Mouse (Mus musculus) T-helper 17 cell (primary cell): Measurements from ENCODE around the gene Dao.

ENCODE experiments used
- in situ Hi-C, 2 experiments: fragments of 300-600 bp; cut with MboI, MseI; formaldehyde crosslinking; loops; 1 replicate in 1 of 2; 2 replicates in 1 of 2; pipeline ENCODE4 v1.15.1; 2025; ENCODE audit warnings: high pct_unique_total_duplicates in 2 of 2

Dao gene

GRCm38 (mm10) chr5:114024390-114024789 lies 20.9 kb downstream of the Dao start:
- in situ Hi-C loops: no loop called here

DNA sequence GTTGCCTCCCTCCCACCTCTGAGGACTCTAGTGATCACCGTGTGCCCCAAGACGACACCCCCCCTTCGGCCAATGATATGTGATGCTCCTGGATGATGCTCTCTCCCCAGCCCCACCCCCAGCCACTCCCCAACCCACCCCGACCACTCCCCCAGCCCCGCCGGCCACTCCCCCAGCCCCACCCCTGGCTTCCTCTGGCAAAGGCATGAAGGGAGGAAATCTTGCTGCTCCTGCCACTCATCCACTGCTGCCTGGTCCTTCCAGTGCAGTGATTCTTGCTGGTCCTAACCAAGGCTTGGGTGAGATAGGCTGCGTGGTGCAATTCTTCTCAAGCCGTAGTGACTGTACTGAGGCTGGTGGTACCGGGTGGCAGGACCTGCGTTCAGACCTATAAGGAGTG lies 21.4 kb downstream of the Dao start:
- in situ Hi-C loops: no loop called here

DNA sequence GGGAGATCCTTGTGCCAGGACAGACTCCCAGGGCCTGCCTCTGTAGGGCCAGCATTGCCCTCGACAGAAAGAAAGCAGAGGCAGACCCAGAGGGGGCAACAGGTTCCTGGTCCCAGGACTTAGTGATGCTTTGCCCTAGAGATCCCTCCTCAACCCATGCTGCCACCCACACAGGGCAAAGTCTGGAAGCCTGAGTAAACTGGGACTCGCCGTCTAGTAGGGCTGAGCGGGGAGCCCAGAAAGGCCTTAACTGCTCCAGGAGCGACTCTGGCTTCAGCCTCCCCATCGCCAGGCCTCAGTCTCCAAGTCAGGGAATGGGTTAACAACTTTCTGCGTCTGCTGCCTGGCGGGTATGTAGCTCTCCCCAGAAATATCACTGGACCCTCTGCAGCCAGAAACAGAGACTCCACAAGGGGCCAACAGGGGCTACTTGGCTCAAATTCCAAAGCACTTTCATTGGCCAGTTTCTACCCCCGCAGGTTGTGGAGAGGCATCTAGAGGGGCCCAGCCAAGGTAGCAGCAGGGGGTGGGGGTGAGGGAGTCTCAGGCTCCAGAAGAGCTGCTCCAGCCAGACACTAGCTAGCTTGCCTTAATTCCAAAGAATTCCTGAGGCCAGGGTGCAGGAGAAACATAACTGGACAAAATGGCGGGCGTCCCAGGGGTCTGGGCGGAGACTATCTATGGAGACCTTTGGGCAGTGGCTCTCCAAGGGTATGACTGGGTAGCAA lies 23.9 kb downstream of the Dao start:
- in situ Hi-C loops: no loop called here

GRCm38 (mm10) chr5:114028111-114028510 lies 24.6 kb downstream of the Dao start:
- in situ Hi-C loops: no loop called here

DNA sequence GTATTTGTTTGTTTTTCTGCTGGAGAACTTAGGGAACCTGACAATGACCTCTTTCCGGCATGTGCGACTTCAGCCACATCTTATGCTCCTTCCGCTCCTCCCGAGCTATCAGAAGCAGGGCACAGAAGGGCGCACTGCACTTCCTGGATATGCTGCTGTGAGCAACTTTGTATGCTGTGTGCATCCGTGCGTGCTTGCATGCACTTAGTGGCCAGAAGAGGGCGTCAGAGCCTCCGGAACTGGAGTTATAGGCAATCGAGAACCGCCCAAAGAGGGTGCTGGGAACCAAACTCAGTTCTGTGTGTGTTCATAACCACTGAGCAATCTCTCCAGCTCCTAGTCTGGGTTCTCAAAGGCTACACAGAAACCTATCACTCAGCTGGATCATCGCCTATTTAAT lies 27.1 kb downstream of the Dao start:
- in situ Hi-C loops: loop anchor here in 1 of 2 experiments (5.0 kb wide), 1 partner anchor 63 kb away; no protein-coding TSS in a partner anchor

- in situ Hi-C loops: loop anchor here in 1 of 2 experiments (5.0 kb wide), 1 partner anchor 65 kb away; no protein-coding TSS in a partner anchor
Measured at GRCm38 (mm10) chr5:114032161-114032763, 28.8 kb downstream of the Dao start.

GRCm38 (mm10) chr5:114034393-114034792 lies 30.9 kb downstream of the Dao start:
- in situ Hi-C loops: loop anchor here in 1 of 2 experiments (5.0 kb wide), 1 partner anchor 67 kb away; no protein-coding TSS in a partner anchor

GRCm38 (mm10) chr5:114035111-114035510 lies 31.6 kb downstream of the Dao start:
- in situ Hi-C loops: no loop called here

DNA sequence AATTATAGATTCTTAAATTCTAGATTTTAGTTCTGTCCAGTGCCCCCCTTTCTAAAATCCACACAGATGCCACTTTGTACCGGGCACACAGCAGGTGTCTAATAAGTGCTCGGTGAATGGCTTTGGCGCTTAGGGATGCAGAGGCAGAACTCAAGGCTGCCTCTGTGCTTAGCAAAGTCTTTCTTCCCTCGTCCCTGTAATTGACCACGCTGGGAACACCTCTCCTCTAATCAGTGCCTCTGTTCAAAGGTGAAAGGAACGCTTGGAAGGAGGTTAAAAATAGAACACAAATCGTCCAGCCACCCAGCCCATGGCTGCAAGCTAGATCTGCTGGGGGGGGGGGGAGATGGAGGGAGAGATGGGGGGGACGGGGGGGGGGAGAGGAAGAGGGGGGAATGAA lies 37.0 kb downstream of the Dao start:
- in situ Hi-C loops: no loop called here

GRCm38 (mm10) chr5:114040911-114041310 lies 37.4 kb downstream of the Dao start:
- in situ Hi-C loops: no loop called here

DNA sequence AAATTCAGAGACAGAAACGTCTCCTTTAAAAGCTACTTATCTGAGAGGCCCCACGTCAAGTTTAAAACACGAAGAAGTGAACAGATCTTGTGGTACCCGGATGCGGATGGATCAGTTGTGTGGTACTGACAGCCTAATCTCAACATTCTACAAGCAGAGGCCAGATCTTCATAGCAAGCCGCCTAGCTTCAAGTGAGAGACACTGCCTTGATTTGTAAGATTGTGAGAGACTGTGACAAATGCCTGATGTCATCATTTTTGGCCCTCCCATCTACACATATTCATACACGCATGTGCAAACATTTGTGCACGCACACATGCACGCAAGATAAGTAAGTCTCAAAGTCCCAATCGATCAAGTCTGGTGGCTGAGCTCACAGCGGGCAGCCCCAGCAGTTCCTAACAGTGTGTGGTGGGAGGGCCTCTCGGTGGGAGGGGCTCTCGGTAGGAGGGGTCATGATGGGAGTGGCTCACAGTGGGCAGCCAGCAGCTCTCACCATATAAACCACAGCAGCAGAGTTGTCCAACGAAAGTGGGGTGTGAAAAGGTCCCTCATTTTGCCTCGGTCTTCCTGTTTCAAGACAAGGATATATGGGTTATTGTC lies 37.9 kb downstream of the Dao start:
- in situ Hi-C loops: no loop called here

GRCm38 (mm10) chr5:114043800-114044199 lies 40.3 kb downstream of the Dao start:
- in situ Hi-C loops: no loop called here

GRCm38 (mm10) chr5:114045134-114045533 lies 41.6 kb downstream of the Dao start:
- in situ Hi-C loops: loop anchor here (5.0 kb wide), 1 partner anchor 93 kb away; no protein-coding TSS in a partner anchor

- in situ Hi-C loops: loop anchor here (5.0 kb wide), 1 partner anchor 94 kb away; no protein-coding TSS in a partner anchor
Measured at GRCm38 (mm10) chr5:114046151-114046550, 42.6 kb downstream of the Dao start.

DNA sequence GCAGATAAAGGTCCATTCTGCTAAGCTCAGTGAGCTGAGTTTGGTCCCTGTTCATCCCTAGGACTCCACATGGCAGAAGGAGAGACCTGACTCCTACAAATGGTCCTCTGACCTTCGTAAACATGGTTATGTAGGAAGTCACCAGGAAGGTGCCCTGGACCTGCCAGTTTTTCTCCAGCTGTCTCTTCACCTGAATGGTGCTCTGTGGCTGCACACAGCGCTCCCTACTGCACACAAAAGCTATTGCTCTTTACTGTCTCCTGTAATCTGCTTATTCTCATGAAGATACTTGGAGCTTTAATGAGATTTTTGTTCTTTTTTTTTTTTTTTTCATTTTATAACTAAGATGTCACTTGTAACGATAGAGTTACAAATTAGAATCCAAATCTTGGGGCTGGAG lies 43.1 kb downstream of the Dao start:
- in situ Hi-C loops: loop anchor here (5.0 kb wide), 1 partner anchor 94 kb away; no protein-coding TSS in a partner anchor

DNA sequence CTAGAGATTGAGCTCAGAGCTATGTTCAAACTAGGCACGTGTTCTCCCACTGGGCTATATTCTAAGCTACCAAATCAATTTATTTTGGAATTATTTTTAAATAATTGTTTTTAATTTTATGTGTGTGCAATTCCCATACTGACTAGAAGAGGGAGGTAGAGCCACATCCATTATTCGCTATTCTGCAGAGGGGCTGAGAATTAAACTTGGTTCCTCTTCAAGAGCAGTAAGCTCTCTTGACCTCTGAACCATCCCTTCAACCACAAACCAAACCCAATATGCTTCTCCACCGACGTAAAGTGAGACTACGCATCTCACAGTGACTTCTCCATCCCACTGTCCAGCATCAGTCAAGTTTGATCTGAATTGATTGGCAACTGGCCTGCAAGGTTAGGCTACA lies 43.7 kb downstream of the Dao start:
- in situ Hi-C loops: loop anchor here (5.0 kb wide), 1 partner anchor 95 kb away; no protein-coding TSS in a partner anchor

DNA sequence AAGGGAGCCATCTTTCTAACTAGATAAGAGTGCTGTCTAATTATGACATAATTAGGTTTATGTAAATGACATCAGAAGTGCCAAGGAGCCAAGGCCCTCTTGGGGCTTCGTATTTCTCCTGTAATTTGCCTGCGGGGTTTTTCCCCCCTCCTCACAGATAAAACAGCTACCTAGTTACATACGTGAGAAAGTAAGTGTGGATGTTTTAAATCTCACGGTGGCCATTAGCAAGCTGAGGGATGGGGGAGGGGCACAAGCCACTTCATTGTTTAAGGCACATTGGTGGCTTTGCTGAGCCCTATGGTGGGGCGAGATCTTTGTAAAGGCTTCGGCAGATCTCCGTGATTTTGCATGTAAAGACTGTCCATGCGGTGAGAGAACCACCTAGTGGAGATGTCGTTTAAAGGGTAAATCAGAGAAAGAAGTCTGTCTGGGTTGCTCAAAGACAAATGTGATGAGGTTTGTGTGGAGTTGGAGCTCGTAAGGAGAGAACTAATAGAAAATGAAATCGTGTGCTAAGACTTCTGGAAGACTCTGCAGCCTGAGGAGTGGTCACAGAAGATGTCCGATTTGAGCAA lies 45.3 kb downstream of the Dao start:
- in situ Hi-C loops: loop anchor here (5.0 kb wide), 1 partner anchor 97 kb away; no protein-coding TSS in a partner anchor

GRCm38 (mm10) chr5:114052246-114052761 lies 48.8 kb downstream of the Dao start:
- in situ Hi-C loops: no loop called here

DNA sequence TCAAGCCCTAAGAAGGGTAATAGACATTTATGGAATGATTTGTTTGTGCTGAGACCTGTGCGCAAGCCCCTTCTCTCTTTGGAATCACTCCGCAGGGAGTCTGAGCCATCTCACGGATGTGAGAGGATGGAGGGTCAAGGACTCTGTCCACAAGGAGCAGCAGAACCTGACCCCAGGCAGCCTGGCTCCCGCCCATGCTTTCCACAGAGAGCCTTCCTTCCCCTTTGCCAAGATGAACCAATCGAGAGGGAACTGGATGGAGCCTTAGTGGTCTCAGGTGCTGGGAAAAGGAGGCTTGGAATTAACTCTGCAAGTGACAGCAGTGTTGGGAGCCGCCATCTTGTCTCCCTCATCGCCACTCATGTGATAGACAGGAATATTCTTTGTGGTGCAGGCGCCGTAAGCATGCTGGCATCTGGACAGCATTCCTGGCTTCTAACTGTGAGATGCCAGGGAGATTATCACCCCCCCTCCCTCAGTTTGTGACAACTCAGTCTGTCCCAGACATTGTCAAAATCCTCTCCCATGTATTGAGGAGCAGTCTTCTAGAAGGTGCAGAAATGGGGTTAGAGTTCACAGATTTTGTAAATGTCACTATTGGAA lies 53.7 kb downstream of the Dao start:
- in situ Hi-C loops: no loop called here

- in situ Hi-C loops: no loop called here
Measured at GRCm38 (mm10) chr5:114061675-114062074, 58.2 kb downstream of the Dao start.

DNA sequence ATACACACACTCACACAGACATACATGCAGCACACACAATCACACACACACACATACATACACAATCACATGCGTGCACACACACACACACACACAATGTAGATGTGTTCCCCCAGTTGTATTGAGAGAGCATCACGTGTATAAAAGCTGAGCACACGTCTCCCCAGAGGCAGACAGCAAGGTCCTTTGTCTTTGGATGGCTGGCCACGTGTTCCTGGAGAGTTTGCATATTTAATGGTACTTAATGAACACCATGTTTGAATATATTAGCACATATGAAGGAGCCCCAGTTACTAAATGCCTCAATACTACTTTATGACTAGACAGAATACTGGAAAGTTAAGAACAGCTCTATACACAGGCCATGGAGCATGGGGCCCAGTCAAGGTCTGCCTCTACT lies 60.5 kb downstream of the Dao start:
- in situ Hi-C loops: no loop called here
